Mouse (Mus musculus): ENCODE measurements around the gene Lin7a. TPM values are rescaled to one million over a fixed set of nuclear protein-coding genes. Genes with fewer than 3 reads are reported as not detected.

Lin7a gene
- polyA plus RNA-seq, 1 experiment from 2014 or later, result 3.4 TPM

DNA sequence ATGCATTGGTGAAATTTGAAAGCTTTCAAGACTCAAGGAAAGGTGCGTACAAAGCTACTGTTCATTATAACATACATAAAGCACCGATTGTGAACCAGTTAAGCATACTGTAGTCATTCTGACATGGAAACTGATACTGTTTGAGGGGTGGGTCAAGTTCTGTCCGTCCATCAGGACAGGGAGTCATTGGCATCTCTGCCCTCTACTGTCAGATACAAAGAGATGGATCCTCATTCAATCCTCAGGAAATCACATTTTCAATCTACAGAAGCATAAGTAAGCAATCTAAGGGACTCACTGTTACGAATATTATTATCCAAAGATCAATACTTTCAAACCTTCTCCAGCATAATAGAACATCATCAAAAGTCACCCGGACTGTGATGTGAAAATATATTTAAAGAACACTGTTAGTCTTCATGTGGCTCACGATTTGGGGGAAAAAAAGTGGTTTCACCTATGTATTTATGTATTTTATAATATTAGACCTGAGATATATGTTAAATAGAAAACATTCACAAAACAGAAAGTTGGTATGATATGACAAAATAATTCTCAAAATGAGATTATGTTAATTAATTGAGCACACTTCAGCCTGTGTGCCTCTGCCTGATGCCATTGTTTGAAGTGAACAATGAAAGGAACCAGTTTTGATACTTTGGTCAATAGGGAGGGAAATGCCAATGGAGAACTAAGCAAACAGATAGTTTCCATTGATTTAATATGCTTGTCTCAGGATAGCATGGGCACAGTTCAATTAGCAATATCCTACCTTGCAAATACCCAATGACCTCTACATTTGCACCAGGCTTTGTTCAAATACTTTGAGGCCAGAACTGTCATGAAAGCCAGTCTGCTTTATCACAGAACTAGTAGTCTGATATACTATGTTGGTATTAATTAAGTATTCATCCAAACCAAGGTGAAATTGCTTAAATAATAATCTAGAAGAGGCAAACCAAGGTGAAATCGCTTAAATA is 36.8 kb upstream of the Lin7a start:
- no peaks in the 10 kb centered on the region for H3K36me3 ChIP-seq (ENCODE audit: control insufficient read depth, insufficient read depth, low read length)
- no peak for ATAC-seq (ENCODE audit: insufficient read depth, low FRiP score)
- no peaks in the 10 kb centered on the region for H3K9me3 ChIP-seq (replicated peaks; ENCODE audit: control insufficient read depth, low read length)
- H3K27me3 ChIP-seq (ENCODE audit: control insufficient read depth, insufficient read depth, low read length), result no peaks in the 10 kb centered on the region
- H3K4me2 ChIP-seq (ENCODE audit: low read depth, low read length), result no peak overlapping the region
- 82% methylated on average over 7 of the region's 7 CpGs for WGBS
- H3K27ac ChIP-seq (ENCODE audit: low read length), result no peak overlapping the region
- no peaks in the 10 kb centered on the region for H3K4me1 ChIP-seq (ENCODE audit: control insufficient read depth, insufficient read depth, low read length)
- H3K4me3 ChIP-seq (replicated peaks; ENCODE audit: low read length), result no peak overlapping the region
- H3K9ac ChIP-seq (ENCODE audit: low read length), result no peak overlapping the region

- Histone ChIP-seq H3K27ac (ENCODE audit: low read length) (no peak overlapping the region), H3K9ac (ENCODE audit: low read length) (no peak overlapping the region), H3K4me1 (ENCODE audit: control insufficient read depth, insufficient read depth, low read length) (no peaks in the 10 kb centered on the region), H3K9me3 (replicated peaks; ENCODE audit: control insufficient read depth, low read length) (no peaks in the 10 kb centered on the region), H3K27me3 (ENCODE audit: control insufficient read depth, insufficient read depth, low read length) (no peaks in the 10 kb centered on the region), H3K4me2 (ENCODE audit: low read depth, low read length) (no peak overlapping the region), H3K36me3 (ENCODE audit: control insufficient read depth, insufficient read depth, low read length) (no peaks in the 10 kb centered on the region), H3K4me3 (replicated peaks; ENCODE audit: low read length) (no peak overlapping the region)
- WGBS, result 78% methylated on average over 3 of the region's 3 CpGs
- ATAC-seq (ENCODE audit: insufficient read depth, low FRiP score), result no peak
Measured at GRCm38 (mm10) chr10:107235496-107235895, 36.0 kb upstream of the Lin7a start.

- Histone ChIP-seq H3K27me3 (ENCODE audit: control insufficient read depth, insufficient read depth, low read length) (no peaks in the 10 kb centered on the region), H3K4me1 (ENCODE audit: control insufficient read depth, insufficient read depth, low read length) (no peaks in the 10 kb centered on the region), H3K4me3 (replicated peaks; ENCODE audit: low read length) (no peak overlapping the region), H3K4me2 (ENCODE audit: low read depth, low read length) (no peak overlapping the region), H3K36me3 (ENCODE audit: control insufficient read depth, insufficient read depth, low read length) (no peaks in the 10 kb centered on the region), H3K9me3 (replicated peaks; ENCODE audit: control insufficient read depth, low read length) (no peaks in the 10 kb centered on the region), H3K27ac (ENCODE audit: low read length) (no peak overlapping the region), H3K9ac (ENCODE audit: low read length) (no peak overlapping the region)
- 81% methylated on average over 4 of the region's 4 CpGs for WGBS
- ATAC-seq (ENCODE audit: insufficient read depth, low FRiP score), result no peak
Measured at GRCm38 (mm10) chr10:107236211-107236610, 35.3 kb upstream of the Lin7a start.

GRCm38 (mm10) chr10:107237076-107237475 is 34.4 kb upstream of the Lin7a start:
- WGBS, result 80% methylated on average over 2 of the region's 2 CpGs
- Histone ChIP-seq H3K4me2 (ENCODE audit: low read depth, low read length) (no peak overlapping the region), H3K9ac (ENCODE audit: low read length) (no peak overlapping the region), H3K27me3 (ENCODE audit: control insufficient read depth, insufficient read depth, low read length) (no peaks in the 10 kb centered on the region), H3K4me3 (replicated peaks; ENCODE audit: low read length) (no peak overlapping the region), H3K9me3 (replicated peaks; ENCODE audit: control insufficient read depth, low read length) (no peaks in the 10 kb centered on the region), H3K27ac (ENCODE audit: low read length) (no peak overlapping the region), H3K36me3 (ENCODE audit: control insufficient read depth, insufficient read depth, low read length) (no peaks in the 10 kb centered on the region), H3K4me1 (ENCODE audit: control insufficient read depth, insufficient read depth, low read length) (no peaks in the 10 kb centered on the region)
- no peak for ATAC-seq (ENCODE audit: insufficient read depth, low FRiP score)

- H3K9me3 ChIP-seq (replicated peaks; ENCODE audit: control insufficient read depth, low read length), result no peaks in the 10 kb centered on the region
- H3K4me2 ChIP-seq (ENCODE audit: low read depth, low read length), result no peak overlapping the region
- WGBS, result 94% methylated on average over 1 of the region's 1 CpGs
- no peak overlapping the region for H3K9ac ChIP-seq (ENCODE audit: low read length)
- no peaks in the 10 kb centered on the region for H3K4me1 ChIP-seq (ENCODE audit: control insufficient read depth, insufficient read depth, low read length)
- H3K36me3 ChIP-seq (ENCODE audit: control insufficient read depth, insufficient read depth, low read length), result no peaks in the 10 kb centered on the region
- ATAC-seq (ENCODE audit: insufficient read depth, low FRiP score), result no peak
- H3K27me3 ChIP-seq (ENCODE audit: control insufficient read depth, insufficient read depth, low read length), result no peaks in the 10 kb centered on the region
- H3K4me3 ChIP-seq (replicated peaks; ENCODE audit: low read length), result no peak overlapping the region
- H3K27ac ChIP-seq (ENCODE audit: low read length), result no peak overlapping the region
Measured at GRCm38 (mm10) chr10:107237736-107238135, 33.8 kb upstream of the Lin7a start.

DNA sequence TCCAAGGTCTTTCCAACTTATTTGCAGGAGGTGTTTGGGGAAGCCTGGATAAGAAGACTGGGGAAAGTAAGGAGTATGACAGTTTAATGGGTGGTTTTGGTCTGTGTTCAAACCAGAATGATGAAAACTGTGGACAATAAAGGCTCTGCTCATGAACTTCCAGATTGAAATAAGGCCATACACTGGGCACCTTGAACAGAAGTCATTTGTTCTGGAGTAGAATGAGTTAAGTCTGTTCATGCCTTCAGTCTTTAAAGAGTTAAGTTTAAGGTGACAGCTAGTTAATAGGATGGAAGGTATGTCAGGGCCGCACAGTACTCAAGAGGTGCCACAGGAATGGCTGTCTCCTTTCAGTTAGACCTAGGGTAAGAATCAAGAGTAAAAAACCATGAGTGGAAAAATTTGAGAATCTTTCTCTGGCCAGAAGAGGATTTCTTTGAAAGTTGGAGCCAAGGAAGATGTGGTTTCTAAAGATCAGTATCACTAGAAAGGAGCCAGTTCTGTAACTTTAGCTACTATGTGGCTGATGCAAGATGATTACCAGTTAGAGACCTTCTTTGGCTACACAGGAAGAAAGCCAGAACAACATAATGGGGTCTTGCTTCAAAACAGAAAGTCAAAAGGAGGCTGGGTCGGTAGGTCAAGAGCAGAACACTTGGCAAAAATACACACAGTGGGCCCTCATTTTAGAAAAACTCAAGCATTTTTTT is 33.2 kb upstream of the Lin7a start:
- Histone ChIP-seq H3K9ac (ENCODE audit: low read length) (no peak overlapping the region), H3K4me2 (ENCODE audit: low read depth, low read length) (no peak overlapping the region), H3K27me3 (ENCODE audit: control insufficient read depth, insufficient read depth, low read length) (no peaks in the 10 kb centered on the region), H3K27ac (ENCODE audit: low read length) (no peak overlapping the region), H3K4me3 (replicated peaks; ENCODE audit: low read length) (no peak overlapping the region), H3K4me1 (ENCODE audit: control insufficient read depth, insufficient read depth, low read length) (no peaks in the 10 kb centered on the region), H3K9me3 (replicated peaks; ENCODE audit: control insufficient read depth, low read length) (no peaks in the 10 kb centered on the region), H3K36me3 (ENCODE audit: control insufficient read depth, insufficient read depth, low read length) (no peaks in the 10 kb centered on the region)
- no peak for ATAC-seq (ENCODE audit: insufficient read depth, low FRiP score)
- 70% methylated on average over 2 of the region's 2 CpGs for WGBS

DNA sequence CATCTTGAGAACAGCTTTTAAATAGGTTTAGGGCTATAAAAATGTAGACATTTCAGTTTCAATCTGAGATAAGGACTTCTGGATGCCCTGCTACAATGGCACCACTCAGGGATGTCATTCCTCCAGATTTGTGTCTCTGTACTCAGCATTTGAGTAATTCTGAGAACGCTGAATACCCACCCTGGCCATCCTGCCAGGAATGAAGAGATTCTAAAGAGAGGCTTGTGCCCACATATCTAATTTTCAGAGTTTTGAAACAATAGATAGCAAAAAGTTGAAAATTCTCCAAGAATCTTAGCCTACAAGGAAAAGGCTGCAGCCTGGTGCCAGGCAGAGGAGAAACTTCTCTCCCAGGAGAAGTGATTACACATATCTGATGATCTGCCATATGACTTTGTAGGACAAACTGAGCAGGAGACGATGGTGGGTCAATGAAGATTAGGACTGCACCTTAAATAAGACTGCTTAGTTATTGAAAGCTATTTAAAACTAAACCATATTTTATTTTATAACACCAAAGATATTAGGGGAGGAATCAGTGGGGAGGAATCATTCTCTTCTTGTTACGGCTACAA is 32.5 kb upstream of the Lin7a start:
- no peak overlapping the region for H3K4me2 ChIP-seq (ENCODE audit: low read depth, low read length)
- no peaks in the 10 kb centered on the region for H3K4me1 ChIP-seq (ENCODE audit: control insufficient read depth, insufficient read depth, low read length)
- no peak overlapping the region for H3K4me3 ChIP-seq (replicated peaks; ENCODE audit: low read length)
- 77% methylated on average over 3 of the region's 3 CpGs for WGBS
- no peak for ATAC-seq (ENCODE audit: insufficient read depth, low FRiP score)
- no peak overlapping the region for H3K27ac ChIP-seq (ENCODE audit: low read length)
- H3K9me3 ChIP-seq (replicated peaks; ENCODE audit: control insufficient read depth, low read length), result no peaks in the 10 kb centered on the region
- H3K27me3 ChIP-seq (ENCODE audit: control insufficient read depth, insufficient read depth, low read length), result no peaks in the 10 kb centered on the region
- no peaks in the 10 kb centered on the region for H3K36me3 ChIP-seq (ENCODE audit: control insufficient read depth, insufficient read depth, low read length)
- H3K9ac ChIP-seq (ENCODE audit: low read length), result no peak overlapping the region

DNA sequence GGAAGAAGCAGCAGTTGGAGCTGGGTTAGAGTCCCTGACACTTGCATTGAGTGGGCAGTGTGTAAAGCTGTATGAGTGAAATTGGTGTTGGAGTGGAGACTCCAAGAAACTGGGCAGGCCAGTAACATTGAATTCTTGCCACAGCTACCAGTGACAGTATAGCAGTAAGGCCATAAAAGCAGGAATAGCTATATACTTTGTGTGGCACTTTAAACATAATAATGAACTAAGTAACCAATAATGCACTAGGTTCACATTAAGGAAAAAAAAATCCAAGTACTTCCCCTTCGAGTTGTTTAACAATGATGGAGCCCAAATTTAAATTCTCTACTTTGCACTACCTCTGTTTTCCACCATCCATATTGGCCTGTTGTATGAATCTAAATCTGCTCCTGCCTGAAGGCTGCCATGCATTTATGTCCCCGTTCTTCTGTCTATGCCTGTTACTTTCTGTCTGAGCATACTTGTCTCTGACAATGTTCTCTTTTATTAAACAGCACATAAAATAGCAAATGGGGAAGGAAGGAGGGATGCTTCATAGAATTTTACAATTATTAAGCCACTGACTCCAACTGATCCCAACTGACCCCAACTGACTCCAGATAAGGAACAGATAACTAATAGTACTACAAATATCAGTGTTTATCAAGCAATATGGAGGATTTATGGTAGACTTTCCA is 31.7 kb upstream of the Lin7a start:
- no peak overlapping the region for H3K4me2 ChIP-seq (ENCODE audit: low read depth, low read length)
- H3K9ac ChIP-seq (ENCODE audit: low read length), result no peak overlapping the region
- no peaks in the 10 kb centered on the region for H3K9me3 ChIP-seq (replicated peaks; ENCODE audit: control insufficient read depth, low read length)
- no peak for ATAC-seq (ENCODE audit: insufficient read depth, low FRiP score)
- no peaks in the 10 kb centered on the region for H3K4me1 ChIP-seq (ENCODE audit: control insufficient read depth, insufficient read depth, low read length)
- no peak overlapping the region for H3K4me3 ChIP-seq (replicated peaks; ENCODE audit: low read length)
- H3K27ac ChIP-seq (ENCODE audit: low read length), result no peak overlapping the region
- no peaks in the 10 kb centered on the region for H3K27me3 ChIP-seq (ENCODE audit: control insufficient read depth, insufficient read depth, low read length)
- WGBS, result 85% methylated on average over 2 of the region's 2 CpGs
- no peaks in the 10 kb centered on the region for H3K36me3 ChIP-seq (ENCODE audit: control insufficient read depth, insufficient read depth, low read length)
